Mouse (Mus musculus): Measurements from ENCODE around the gene Prkcb. TPM values are rescaled to one million over a fixed set of nuclear protein-coding genes. Genes with fewer than 3 reads are reported as not detected.
A peak's percentile ranks its signal among the peaks of the same experiment; 100 is the strongest.
"Not testable (repeated sequence)": the region's sequence is repeated elsewhere in the genome, so short reads cannot be mapped to it uniquely, and the experiment has no call there.

Gene Prkcb
- polyA plus RNA-seq (2015; fragmentation: Nextera tagmentation; extraction: Ambion mirVana) = 5.8 and 6.2 TPM in 2 replicates

DNA sequence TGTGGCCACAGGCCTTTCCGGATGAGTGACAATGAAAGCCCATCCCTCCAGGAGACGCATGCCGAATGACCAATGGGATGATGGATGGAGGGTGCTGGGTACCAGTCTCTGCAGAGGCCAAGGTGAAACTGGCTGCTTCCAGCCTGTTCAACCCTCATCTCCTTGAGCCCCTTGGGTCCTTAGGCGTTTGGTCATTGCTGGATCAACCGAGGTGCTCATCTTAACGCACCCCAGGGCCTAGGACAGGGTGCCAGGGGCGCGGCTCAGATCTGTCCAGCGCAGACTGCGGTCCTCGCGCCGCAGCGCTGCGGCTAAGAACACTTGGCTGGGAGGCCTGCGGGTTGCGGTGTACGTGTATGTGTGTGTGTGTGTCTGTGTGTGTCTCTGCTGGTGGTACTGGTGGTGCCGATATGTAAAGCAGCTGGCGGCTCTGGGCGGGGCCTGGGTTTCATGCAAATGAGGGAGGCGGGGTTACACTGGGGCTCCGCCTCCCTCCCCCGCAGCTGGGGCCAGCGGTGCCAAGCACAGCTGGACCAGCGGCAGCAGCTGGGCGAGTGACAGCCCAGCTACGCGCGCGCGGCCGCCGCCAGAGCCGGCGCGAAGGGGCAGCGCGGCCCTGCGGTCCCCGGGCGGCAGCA is at the start of gene Prkcb:
Gene Prkcb (plus strand): TSS at position 147 of the 638 bp plus-strand sequence.
- peaks cover 17% of the 10 kb centered on the region for H3K4me1 ChIP-seq
- ATAC-seq (ENCODE audit: extremely low read depth, insufficient number of reproducible peaks, low FRiP score, low TSS enrichment) = peak; percentile 62; the same call in 1 of the 2 replicates
- peak within 1 kb of the TSS; percentile 65 for H3K4me3 ChIP-seq
- no peaks in the 10 kb centered on the region for H3K36me3 ChIP-seq
- H3K9ac ChIP-seq = peak within 1 kb of the TSS; percentile 73
- no peaks in the 10 kb centered on the region for H3K9me3 ChIP-seq
- 7% methylated on average over 41 of the region's 42 CpGs for WGBS
- peak within 1 kb of the TSS; percentile 92 for H3K4me2 ChIP-seq
- peaks cover 64% of the 10 kb centered on the region for H3K27me3 ChIP-seq (replicated peaks)
- H3K27ac ChIP-seq (replicated peaks) = no peak within 1 kb of the TSS

GRCm38 (mm10) chr7:122238939-122239338 is 49.6 kb upstream of the Prkcb start:
- no peaks in the 10 kb centered on the region for H3K9me3 ChIP-seq
- no peaks in the 10 kb centered on the region for H3K36me3 ChIP-seq
- no peak overlapping the region for H3K4me2 ChIP-seq
- no peak overlapping the region for H3K9ac ChIP-seq
- no peak for ATAC-seq (ENCODE audit: extremely low read depth, insufficient number of reproducible peaks, low FRiP score, low TSS enrichment)
- no peak overlapping the region for H3K27ac ChIP-seq (replicated peaks)
- H3K27me3 ChIP-seq (replicated peaks) = no peaks in the 10 kb centered on the region
- no peaks in the 10 kb centered on the region for H3K4me1 ChIP-seq
- H3K4me3 ChIP-seq = no peak overlapping the region
- WGBS = 81% methylated on average over 2 of the region's 2 CpGs

DNA sequence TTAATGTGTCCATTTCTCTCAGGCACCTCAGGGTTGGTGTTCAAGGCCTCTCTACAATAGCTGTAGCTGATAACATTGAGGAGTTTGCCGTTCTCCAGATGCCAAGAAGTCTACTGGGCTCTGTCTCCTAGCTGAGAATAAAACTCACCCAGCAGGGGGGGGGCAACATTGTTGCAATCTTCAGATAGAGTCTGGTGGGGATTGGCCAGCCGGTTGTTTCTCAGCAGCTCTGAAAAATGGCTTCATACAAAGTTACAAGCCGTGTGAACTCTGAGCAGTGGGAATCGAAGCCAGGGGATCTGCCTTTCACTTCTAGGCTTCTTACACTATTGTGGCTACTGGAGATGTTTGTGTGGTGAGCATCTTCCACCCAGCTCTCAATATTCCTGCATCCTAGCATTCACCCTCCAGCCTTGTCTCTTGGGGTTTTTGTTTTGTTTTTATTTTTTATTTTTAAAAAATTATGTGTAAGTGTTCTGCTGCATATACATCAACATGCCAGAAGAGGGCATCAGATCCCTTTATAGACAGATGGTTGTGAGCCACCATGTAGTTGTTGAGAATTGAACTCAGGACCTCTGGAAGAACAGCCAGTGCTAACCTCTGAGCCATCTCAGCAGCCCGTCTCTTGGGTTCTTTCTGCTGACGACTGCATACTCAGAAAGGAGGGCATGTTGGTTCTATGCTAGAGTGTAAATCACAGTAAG is 48.0 kb upstream of the Prkcb start:
- no peaks in the 10 kb centered on the region for H3K27me3 ChIP-seq (replicated peaks)
- H3K27ac ChIP-seq (replicated peaks) = no peak overlapping the region
- no peaks in the 10 kb centered on the region for H3K4me1 ChIP-seq
- H3K9ac ChIP-seq = no peak overlapping the region
- no peaks in the 10 kb centered on the region for H3K9me3 ChIP-seq
- no peak overlapping the region for H3K4me2 ChIP-seq
- no peak overlapping the region for H3K4me3 ChIP-seq
- no peak for ATAC-seq (ENCODE audit: extremely low read depth, insufficient number of reproducible peaks, low FRiP score, low TSS enrichment)
- 63% methylated on average over 6 of the region's 6 CpGs for WGBS
- H3K36me3 ChIP-seq = no peaks in the 10 kb centered on the region

GRCm38 (mm10) chr7:122242260-122242659 is 46.3 kb upstream of the Prkcb start:
- no peak for ATAC-seq (ENCODE audit: extremely low read depth, insufficient number of reproducible peaks, low FRiP score, low TSS enrichment)
- H3K27ac ChIP-seq (replicated peaks) = no peak overlapping the region
- H3K27me3 ChIP-seq (replicated peaks) = no peaks in the 10 kb centered on the region
- WGBS = 24% methylated on average over 1 of the region's 1 CpGs
- H3K4me1 ChIP-seq = no peaks in the 10 kb centered on the region
- no peaks in the 10 kb centered on the region for H3K36me3 ChIP-seq
- H3K4me2 ChIP-seq = no peak overlapping the region
- no peak overlapping the region for H3K9ac ChIP-seq
- no peak overlapping the region for H3K4me3 ChIP-seq
- no peaks in the 10 kb centered on the region for H3K9me3 ChIP-seq

GRCm38 (mm10) chr7:122242744-122243143 is 45.8 kb upstream of the Prkcb start:
- H3K4me3 ChIP-seq; H3K27ac ChIP-seq (replicated peaks); H3K9ac ChIP-seq; H3K4me1 ChIP-seq; H3K9me3 ChIP-seq; ATAC-seq (ENCODE audit: extremely low read depth, insufficient number of reproducible peaks, low FRiP score, low TSS enrichment); H3K27me3 ChIP-seq (replicated peaks); H3K4me2 ChIP-seq; H3K36me3 ChIP-seq: not testable (repeated sequence)

DNA sequence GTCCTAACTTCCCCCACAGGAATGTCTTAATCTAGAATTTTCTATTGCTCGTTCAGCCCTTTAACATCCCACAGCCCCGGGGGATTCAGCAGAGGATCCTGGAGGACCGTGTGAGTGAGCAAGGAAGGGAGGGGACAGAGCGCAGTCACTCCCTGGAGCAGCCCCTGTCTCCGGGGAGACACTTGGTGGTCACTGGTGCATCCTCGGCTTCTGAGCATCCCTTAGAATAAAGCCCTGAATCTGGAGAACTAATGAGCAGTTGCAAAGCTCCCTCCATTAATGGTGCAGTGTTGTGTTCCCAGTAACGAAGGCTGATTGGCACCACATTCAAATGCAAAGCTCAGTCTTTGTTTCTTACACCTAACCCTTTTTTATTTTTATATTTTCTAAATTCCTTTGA is 44.4 kb upstream of the Prkcb start:
- no peaks in the 10 kb centered on the region for H3K27me3 ChIP-seq (replicated peaks)
- H3K36me3 ChIP-seq = no peaks in the 10 kb centered on the region
- no peak overlapping the region for H3K4me3 ChIP-seq
- no peaks in the 10 kb centered on the region for H3K9me3 ChIP-seq
- no peak for ATAC-seq (ENCODE audit: extremely low read depth, insufficient number of reproducible peaks, low FRiP score, low TSS enrichment)
- no peak overlapping the region for H3K9ac ChIP-seq
- 44% methylated on average over 7 of the region's 7 CpGs for WGBS
- no peak overlapping the region for H3K4me2 ChIP-seq
- H3K27ac ChIP-seq (replicated peaks) = no peak overlapping the region
- H3K4me1 ChIP-seq = no peaks in the 10 kb centered on the region

- no peaks in the 10 kb centered on the region for H3K27me3 ChIP-seq (replicated peaks)
Observed at GRCm38 (mm10) chr7:122244584-122244983, 44.0 kb upstream of the Prkcb start.

DNA sequence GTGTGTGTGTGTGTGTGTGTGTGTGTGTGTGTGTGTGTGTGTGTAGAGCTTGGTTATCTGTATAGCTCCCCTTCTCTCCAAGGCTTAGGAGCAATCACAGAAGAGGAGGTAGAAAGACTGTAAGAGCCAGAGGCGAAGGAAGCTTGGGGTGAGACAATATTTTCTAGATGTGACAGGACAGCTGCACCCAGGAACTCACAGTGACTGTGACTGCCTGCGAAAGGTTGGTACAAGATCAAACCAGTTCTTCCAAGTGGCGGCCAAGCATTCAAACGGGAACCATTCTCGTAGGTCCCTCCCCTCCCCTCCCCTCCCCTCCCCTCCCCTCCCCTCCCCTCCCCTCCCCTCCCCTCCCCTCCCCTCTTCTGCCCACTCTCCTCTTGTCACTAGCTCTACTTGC is 42.6 kb upstream of the Prkcb start:
- H3K9me3 ChIP-seq = no peaks in the 10 kb centered on the region
- ATAC-seq (ENCODE audit: extremely low read depth, insufficient number of reproducible peaks, low FRiP score, low TSS enrichment) = no peak
- H3K4me3 ChIP-seq = no peak overlapping the region
- no peak overlapping the region for H3K9ac ChIP-seq
- 50% methylated on average over 5 of the region's 5 CpGs for WGBS
- no peak overlapping the region for H3K4me2 ChIP-seq
- no peaks in the 10 kb centered on the region for H3K27me3 ChIP-seq (replicated peaks)
- no peak overlapping the region for H3K27ac ChIP-seq (replicated peaks)
- no peaks in the 10 kb centered on the region for H3K36me3 ChIP-seq
- no peaks in the 10 kb centered on the region for H3K4me1 ChIP-seq

More at GRCm38 (mm10) chr7:122244584-122244983, 44.0 kb upstream of the Prkcb start:
- ATAC-seq (ENCODE audit: extremely low read depth, insufficient number of reproducible peaks, low FRiP score, low TSS enrichment) = no peak
- Histone ChIP-seq H3K4me1 (no peaks in the 10 kb centered on the region), H3K9me3 (no peaks in the 10 kb centered on the region), H3K36me3 (no peaks in the 10 kb centered on the region), H3K4me2 (no peak overlapping the region), H3K9ac (no peak overlapping the region), H3K27ac (replicated peaks) (no peak overlapping the region), H3K4me3 (no peak overlapping the region)
- 57% methylated on average over 8 of the region's 8 CpGs for WGBS

- no peak for ATAC-seq (ENCODE audit: extremely low read depth, insufficient number of reproducible peaks, low FRiP score, low TSS enrichment)
- H3K27ac ChIP-seq (replicated peaks) = no peak overlapping the region
- no peak overlapping the region for H3K9ac ChIP-seq
- WGBS = 67% methylated on average over 10 of the region's 10 CpGs
- H3K36me3 ChIP-seq = no peaks in the 10 kb centered on the region
- H3K4me1 ChIP-seq = no peaks in the 10 kb centered on the region
- H3K27me3 ChIP-seq (replicated peaks) = no peaks in the 10 kb centered on the region
- no peak overlapping the region for H3K4me2 ChIP-seq
- H3K4me3 ChIP-seq = no peak overlapping the region
- H3K9me3 ChIP-seq = no peaks in the 10 kb centered on the region
Observed at GRCm38 (mm10) chr7:122247254-122247864, 41.2 kb upstream of the Prkcb start.

DNA sequence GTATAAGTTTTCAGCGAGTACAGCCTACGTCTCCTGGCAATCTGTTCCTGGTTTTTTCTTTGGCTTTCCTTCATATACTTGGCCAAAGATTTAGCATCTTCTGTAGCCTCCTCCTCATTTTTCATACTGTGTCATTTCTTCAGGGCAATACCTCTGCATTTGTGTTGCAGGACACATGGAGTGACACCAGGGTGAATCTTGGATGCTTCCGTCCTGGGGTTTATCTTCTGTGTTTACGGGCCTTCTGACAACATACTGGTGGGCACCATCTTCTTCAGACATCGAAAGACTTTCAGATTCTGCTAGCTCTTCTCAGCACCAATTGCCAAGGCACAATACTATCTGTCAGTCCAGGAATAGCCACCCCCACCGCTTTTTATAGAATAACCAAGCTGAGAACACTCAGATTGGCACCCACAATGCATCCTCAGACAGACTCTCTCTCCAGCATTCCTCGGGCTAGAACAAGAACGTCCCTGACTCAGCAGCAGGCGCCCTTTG is 39.2 kb upstream of the Prkcb start:
- H3K4me3 ChIP-seq = no peak overlapping the region
- H3K9me3 ChIP-seq = no peaks in the 10 kb centered on the region
- no peaks in the 10 kb centered on the region for H3K27me3 ChIP-seq (replicated peaks)
- H3K9ac ChIP-seq = no peak overlapping the region
- ATAC-seq (ENCODE audit: extremely low read depth, insufficient number of reproducible peaks, low FRiP score, low TSS enrichment) = no peak
- H3K4me2 ChIP-seq = no peak overlapping the region
- H3K27ac ChIP-seq (replicated peaks) = no peak overlapping the region
- no peaks in the 10 kb centered on the region for H3K4me1 ChIP-seq
- 70% methylated on average over 9 of the region's 9 CpGs for WGBS
- no peaks in the 10 kb centered on the region for H3K36me3 ChIP-seq

- Histone ChIP-seq H3K4me3 (no peak overlapping the region), H3K9me3 (no peaks in the 10 kb centered on the region), H3K36me3 (no peaks in the 10 kb centered on the region), H3K27me3 (replicated peaks) (no peaks in the 10 kb centered on the region), H3K4me1 (0 out of 2 replicates have a peak, but pooled peaks cover 2% of the 10 kb centered on the region), H3K4me2 (peak overlapping the region; percentile 43; the same call in 1 of the 2 replicates), H3K9ac (no peak overlapping the region), H3K27ac (replicated peaks) (no peak overlapping the region)
- no peak for ATAC-seq (ENCODE audit: extremely low read depth, insufficient number of reproducible peaks, low FRiP score, low TSS enrichment)
- WGBS = 26% methylated on average over 21 of the region's 21 CpGs
Observed at GRCm38 (mm10) chr7:122251197-122252011, 37.1 kb upstream of the Prkcb start.
